Mouse (Mus musculus) Patski (cell line): ENCODE measurements around the gene BC025920. TPM values are rescaled to one million over a fixed set of nuclear protein-coding genes. Genes with fewer than 3 reads are reported as not detected.
"Not testable (repeated sequence)": the region's sequence is repeated elsewhere in the genome, so short reads cannot be mapped to it uniquely, and the experiment has no call there.

ENCODE experiments used
- ATAC-seq: fragments of 100-300 bp; one replicate; pipeline ENCODE4 v1.8.0; 2021
- CTCF ChIA-PET: fragments of 350-600 bp; sonication (Branson Sonifier 250); formaldehyde crosslinking; loops from one replicate; lab custom pipeline; 2022; ENCODE audit warnings: inconsistent platforms; lab: Charles Lee
- POLR2A ChIA-PET: fragments of 350-600 bp; sonication (Branson Sonifier 250); formaldehyde crosslinking; loops from one replicate; lab custom pipeline; 2022; ENCODE audit warnings: antibody characterized with exemption, inconsistent platforms; lab: Charles Lee
- DNase-seq: peaks from one replicate; pipeline ENCODE4 v3.0.0-alpha.2; 2011; ENCODE audit warnings: low read depth, low spot score
- H3K27me3 ChIP-seq: fragments of 371-371 bp; one replicate; pipeline ENCODE4 v1.5.1; 2021
- CTCF ChIP-seq: fragments of 100-300 bp; IDR thresholded peaks from one replicate; pipeline ENCODE4 v1.5.1; 2021
- in situ Hi-C: fragments of 300-500 bp; cut with MboI; formaldehyde crosslinking; loops from 3 replicates; pipeline ENCODE4 v1.11.1; 2018; ENCODE audit warnings: low pct_unique_long_range_greater_than_20kb, mixed read lengths
- polyA plus RNA-seq: library from polyadenylated mRNA; unstranded; gene quantifications from one replicate; pipeline ENCODE4 v1.2.3, GENCODE M21; 2021

The BC025920 gene
- polyA plus RNA-seq, 1 experiment from 2014 or later, result 1.1 TPM

DNA sequence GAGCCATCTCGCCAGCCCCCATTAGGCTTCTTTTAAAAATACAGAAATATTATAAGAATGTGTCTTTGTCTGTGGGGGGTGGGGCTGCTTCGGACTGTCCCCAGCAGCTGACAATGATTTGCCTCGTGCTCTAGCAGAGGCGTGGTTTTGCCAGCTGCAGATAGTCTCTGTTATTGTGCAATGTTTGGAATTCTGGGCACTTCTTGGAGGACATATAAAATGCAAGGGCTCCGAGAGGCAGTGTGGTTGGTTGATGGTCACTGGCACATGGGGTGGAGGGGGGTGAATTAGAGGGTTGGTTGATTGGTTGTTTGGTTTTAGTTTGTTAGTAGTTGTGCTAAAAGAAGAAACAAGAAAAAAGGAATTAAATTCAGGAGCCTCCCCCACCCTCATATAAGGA lies 13.9 kb downstream of the BC025920 start:
- in situ Hi-C loops, result no loop called here
- no peak for TF ChIP-seq CTCF
- H3K27me3 ChIP-seq, result no peaks in the 10 kb centered on the region
- ATAC-seq (no peak), DNase-seq (no peak)
- ChIA-PET CTCF (no interaction called here), POLR2A (no interaction called here)

- no peaks in the 10 kb centered on the region for H3K27me3 ChIP-seq
- ATAC-seq, result no peak
- in situ Hi-C loops, result no loop called here
- POLR2A ChIA-PET, result no interaction called here
- DNase-seq, result no peak
- CTCF ChIA-PET, result no interaction called here
- TF ChIP-seq CTCF, result no peak
Observed at GRCm38 (mm10) chr10:81620786-81621185, 14.7 kb downstream of the BC025920 start.

GRCm38 (mm10) chr10:81623441-81623840 lies 17.4 kb downstream of the BC025920 start:
- in situ Hi-C loops, result no loop called here
- POLR2A ChIA-PET, result no interaction called here
- DNase-seq (no peak), ATAC-seq (no peak)
- CTCF ChIA-PET, result no interaction called here
- no peak for TF ChIP-seq CTCF
- H3K27me3 ChIP-seq, result no peaks in the 10 kb centered on the region

DNA sequence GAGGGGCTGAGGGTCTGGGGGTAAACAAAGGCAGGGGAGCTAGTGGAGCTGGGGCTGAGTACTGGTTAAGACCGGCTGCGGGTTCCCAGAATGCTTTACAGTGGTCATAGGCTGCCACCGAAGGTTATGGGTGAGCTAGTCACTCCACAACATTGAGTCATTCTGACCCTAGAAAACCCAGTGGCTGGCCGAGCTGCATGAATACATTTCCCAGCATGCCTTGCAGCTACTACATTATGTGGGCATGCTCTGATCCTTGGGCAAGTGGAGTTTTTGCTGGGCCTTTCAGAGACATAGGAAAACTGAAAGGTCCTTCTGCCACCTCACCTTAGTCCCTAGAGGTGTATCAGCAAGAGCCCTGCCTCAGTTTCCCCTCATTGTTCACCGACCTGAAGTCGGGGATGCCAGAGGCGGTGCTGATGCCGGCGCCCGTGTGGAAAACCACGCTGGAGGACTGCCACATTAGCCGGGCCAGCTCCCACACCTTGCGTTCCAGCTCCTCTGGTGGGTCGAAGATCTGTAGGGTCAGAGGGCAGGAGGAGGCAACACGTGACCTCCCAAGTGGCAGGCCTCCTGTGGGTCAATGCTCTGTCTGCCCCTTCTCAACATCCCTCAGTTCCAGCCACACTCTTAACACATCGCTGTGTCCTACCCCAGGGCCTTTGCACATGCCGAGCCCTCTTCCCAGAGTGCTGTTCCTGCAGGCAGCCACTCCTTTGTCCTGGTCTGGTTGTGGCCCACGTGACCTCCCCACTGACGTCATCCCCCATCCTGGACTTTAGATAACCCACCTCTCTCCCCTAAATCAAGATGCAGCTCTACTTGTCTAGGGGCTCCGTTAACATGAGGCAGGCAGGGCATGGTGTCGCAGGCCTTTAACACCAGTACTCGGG lies 20.3 kb downstream of the BC025920 start:
- no peak for DNase-seq
- no peak for ATAC-seq
- ChIA-PET POLR2A (no interaction called here), CTCF (interaction anchor here (1.3 kb wide), 1 partner anchor 20 kb away, joined by 3 read pairs; no protein-coding TSS in a partner anchor)
- no peak for TF ChIP-seq CTCF
- H3K27me3 ChIP-seq, result no peaks in the 10 kb centered on the region
- in situ Hi-C loops, result no loop called here

GRCm38 (mm10) chr10:81626994-81627835 lies 21.1 kb downstream of the BC025920 start, which contains the start of gene Sirt6:
Gene Sirt6 (minus strand): TSS chr10:81627797.
- ChIA-PET CTCF (interaction anchor here (1.3 kb wide), 1 partner anchor 20 kb away, joined by 3 read pairs; no protein-coding TSS in a partner anchor), POLR2A (no interaction called here)
- ATAC-seq (peak; percentile 86), DNase-seq (no peak)
- no peak for TF ChIP-seq CTCF
- in situ Hi-C loops, result no loop called here
- H3K27me3 ChIP-seq, result no peaks in the 10 kb centered on the region

DNA sequence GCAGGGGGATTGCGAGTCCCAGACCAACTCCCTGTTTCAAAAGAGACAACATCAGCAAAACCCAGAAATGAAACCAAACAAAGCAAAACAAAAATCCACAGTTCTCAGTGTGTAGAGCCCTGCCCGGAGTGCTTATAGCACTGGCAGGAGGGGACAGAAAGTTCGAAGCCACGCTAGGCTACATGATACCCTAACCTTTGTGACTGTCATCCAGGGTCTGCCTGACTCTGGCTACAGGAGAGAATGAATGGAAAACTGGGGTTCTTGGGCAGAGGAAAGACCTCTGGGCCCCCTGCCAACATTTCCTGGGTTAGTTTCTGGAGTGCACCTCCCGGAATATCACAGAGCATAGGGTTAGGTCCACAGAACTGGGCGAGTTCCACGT lies 21.8 kb downstream of the BC025920 start:
- DNase-seq (no peak), ATAC-seq (no peak)
- ChIA-PET CTCF (no interaction called here), POLR2A (no interaction called here)
- H3K27me3 ChIP-seq, result no peaks in the 10 kb centered on the region
- in situ Hi-C loops, result no loop called here
- no peak for TF ChIP-seq CTCF

DNA sequence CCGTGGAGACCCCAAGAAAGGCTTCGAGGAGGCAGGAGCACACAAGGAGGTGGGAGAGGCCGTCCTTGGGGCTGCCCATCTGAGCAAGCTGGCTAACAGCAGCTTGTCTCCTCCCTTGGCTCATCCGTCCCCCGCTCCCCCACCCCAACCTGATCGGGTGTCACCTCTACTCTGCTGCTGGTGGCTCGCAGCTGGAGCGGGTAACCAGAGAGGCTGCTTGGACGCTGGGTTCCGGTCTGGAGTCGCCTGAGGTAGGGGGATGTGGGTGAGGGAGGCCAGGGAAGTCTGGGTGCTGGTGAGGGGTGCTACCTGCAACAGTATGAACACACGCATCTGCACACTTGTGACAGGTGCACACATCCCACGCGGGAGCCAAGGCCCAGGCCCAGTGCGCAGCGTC lies 22.3 kb downstream of the BC025920 start, which contains the start of gene Ankrd24:
Ankrd24 (plus strand) TSS at position 151 of the 400 bp plus-strand sequence.
- POLR2A ChIA-PET, result no interaction called here
- H3K27me3 ChIP-seq, result no peaks in the 10 kb centered on the region
- DNase-seq (no peak), ATAC-seq (no peak)
- in situ Hi-C loops, result no loop called here
- CTCF ChIA-PET, result no interaction called here
- no peak for TF ChIP-seq CTCF

GRCm38 (mm10) chr10:81633253-81634099 lies 27.4 kb downstream of the BC025920 start:
- ATAC-seq (peak; percentile 82), DNase-seq (no peak)
- in situ Hi-C loops, result no loop called here
- TF ChIP-seq CTCF, result no peak
- CTCF ChIA-PET, result interaction anchor here (0.6 kb wide), 1 partner anchor 12 kb away, joined by 3 read pairs; no protein-coding TSS in a partner anchor
- POLR2A ChIA-PET, result interaction anchor here (0.7 to 1.8 kb wide), 2 partner anchors 9 to 31 kb away, joined by 7 to 11 read pairs; no protein-coding TSS in a partner anchor
- H3K27me3 ChIP-seq, result no peaks in the 10 kb centered on the region

- no peaks in the 10 kb centered on the region for H3K27me3 ChIP-seq
- ChIA-PET CTCF (no interaction called here), POLR2A (no interaction called here)
- DNase-seq (no peak), ATAC-seq (no peak)
- in situ Hi-C loops, result no loop called here
- TF ChIP-seq CTCF, result no peak
Observed at GRCm38 (mm10) chr10:81636338-81636737, 30.3 kb downstream of the BC025920 start.

- POLR2A ChIA-PET, result no interaction called here
- DNase-seq, result no peak
- in situ Hi-C loops, result no loop called here
- no peak for TF ChIP-seq CTCF
- CTCF ChIA-PET, result no interaction called here
- H3K27me3 ChIP-seq, result no peaks in the 10 kb centered on the region
- ATAC-seq, result no peak
Observed at GRCm38 (mm10) chr10:81638101-81638500, 32.0 kb downstream of the BC025920 start.

GRCm38 (mm10) chr10:81640825-81641224 lies 34.8 kb downstream of the BC025920 start:
- POLR2A ChIA-PET, in situ Hi-C loops, DNase-seq, ATAC-seq, CTCF ChIA-PET, H3K27me3 ChIP-seq: not testable (repeated sequence)
